Mouse (Mus musculus) bone marrow, adult 2 months (tissue): Measurements from ENCODE around the gene Hist1h1c.

Experiments used
- CTCF ChIP-seq: fragments of 200-500 bp; IDR thresholded peaks from 2 replicates; pipeline ENCODE4 v1.5.1; 2011; ENCODE audit warnings: low read length, control low read depth; ENCODE audit not compliant: control insufficient read depth, insufficient read depth
- POLR2A ChIP-seq: fragments of 200-500 bp; IDR thresholded peaks from 2 replicates; pipeline ENCODE4 v1.6.1; 2011; ENCODE audit warnings: low read depth, mild to moderate bottlenecking, control low read depth, low read length, borderline replicate concordance; ENCODE audit not compliant: control insufficient read depth

DNA sequence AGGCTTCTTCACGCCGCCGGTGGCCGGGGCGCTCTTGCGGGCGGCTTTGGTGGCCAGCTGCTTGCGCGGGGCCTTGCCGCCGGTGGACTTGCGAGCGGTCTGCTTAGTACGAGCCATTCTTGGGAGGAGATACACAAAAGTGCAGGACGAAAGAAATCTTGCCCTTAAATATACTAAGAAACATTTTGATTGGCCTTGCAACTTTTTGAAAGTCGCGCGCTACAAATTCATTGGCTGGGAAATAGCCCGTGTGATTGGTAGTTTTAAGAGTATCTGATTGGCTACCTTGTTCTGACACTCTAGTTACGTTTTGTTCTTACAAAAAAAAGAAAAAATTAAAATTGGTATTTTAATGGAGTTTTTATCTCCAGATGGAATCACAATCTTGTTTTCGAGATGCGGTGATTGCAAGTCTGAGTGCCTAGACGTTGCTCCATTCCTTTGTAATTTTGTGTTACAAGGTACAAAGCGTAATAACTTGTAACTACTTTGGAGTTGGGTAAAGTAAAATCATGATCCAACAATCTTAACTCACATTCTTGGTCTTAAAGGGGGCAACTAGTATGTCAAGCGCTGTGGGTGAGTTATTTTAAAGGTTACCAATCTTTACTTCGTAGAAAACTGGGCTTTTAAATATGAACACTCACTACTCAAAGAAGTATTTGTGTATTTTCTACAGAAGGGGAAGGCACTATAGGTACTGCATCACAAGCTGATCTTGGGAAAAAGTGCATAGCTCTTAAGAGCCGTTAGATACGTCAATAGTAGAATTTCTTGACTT lies 7.0 kb downstream of the Hist1h1c start, which contains the start of gene Hist1h3c:
- no peak for TF ChIP-seq CTCF
- TF ChIP-seq POLR2A, result peak; percentile 90; the same call in 1 of the 2 replicates
